Mouse (Mus musculus) neural tube, embryonic 14.5 days (tissue): ENCODE measurements at regions not wholly inside any gene's neighbourhood (a gene's known extent, or its start where the extent isn't known, plus 50 kb on each side); places are given as distances from the start of the nearest gene placed in this dataset.

Experiments used
- ATAC-seq: fragments of 200-750 bp; cut with Nextera tagmentation; 2 replicates; pipeline ENCODE4 v1.8.0; 2017; ENCODE audit warnings: low read depth, mild to moderate bottlenecking, moderate TSS enrichment, moderate library complexity
- H3K27ac ChIP-seq: fragments of 300-500 bp; sonication (generic); 2 replicates; pipeline ENCODE4 v1.5.1; 2014; ENCODE audit warnings: low read depth, mild to moderate bottlenecking, control low read depth, low read length, moderate library complexity, mixed read lengths
- H3K27me3 ChIP-seq: fragments of 300-500 bp; sonication (generic); 2 replicates; pipeline ENCODE4 v1.6.1; 2014; ENCODE audit warnings: low read length; ENCODE audit not compliant: control insufficient read depth, insufficient read depth
- H3K36me3 ChIP-seq: fragments of 300-500 bp; sonication (generic); 2 replicates; pipeline ENCODE4 v1.6.1; 2014; ENCODE audit warnings: low read length, mixed read lengths; ENCODE audit not compliant: control insufficient read depth, insufficient read depth
- H3K4me1 ChIP-seq: fragments of 300-500 bp; sonication (generic); 2 replicates; pipeline ENCODE4 v1.6.1; 2014; ENCODE audit warnings: low read length; ENCODE audit not compliant: control insufficient read depth, insufficient read depth
- H3K4me2 ChIP-seq: fragments of 300-500 bp; sonication (generic); 2 replicates; pipeline ENCODE4 v1.6.1; 2014; ENCODE audit warnings: mild to moderate bottlenecking, low read depth, low read length, control low read depth
- H3K4me3 ChIP-seq: fragments of 300-500 bp; sonication (generic); 2 replicates; pipeline ENCODE4 v1.5.1; 2014; ENCODE audit warnings: low read depth, low read length, control low read depth, mixed read lengths
- H3K9ac ChIP-seq: fragments of 300-500 bp; sonication (generic); replicated peaks from 2 replicates; pipeline ENCODE4 v1.6.1; 2014; ENCODE audit warnings: low read depth, mild to moderate bottlenecking, control low read depth, low read length, mixed read lengths
- H3K9me3 ChIP-seq: fragments of 300-500 bp; sonication (generic); 2 replicates; pipeline ENCODE4 v1.6.1; 2016; ENCODE audit warnings: low read length; ENCODE audit not compliant: control insufficient read depth
- WGBS: fragments of 180-500 bp; shearing (Covaris S2); extraction: QIAGEN DNeasy Blood & Tissue Kit; methylation state at CpG from one replicate; pipeline ENCODE4 v1.1.7; 2014; 5-methylcytosine and 5-hydroxymethylcytosine counted together

- H3K36me3 ChIP-seq = no peaks in the 10 kb centered on the region
- H3K4me3 ChIP-seq = no peak overlapping the region
- H3K27me3 ChIP-seq = no peaks in the 10 kb centered on the region
- H3K4me2 ChIP-seq = no peak overlapping the region
- no peak overlapping the region for H3K27ac ChIP-seq
- WGBS = 84% methylated on average over 9 of the region's 9 CpGs
- ATAC-seq = no peak
- no peaks in the 10 kb centered on the region for H3K4me1 ChIP-seq
- no peak overlapping the region for H3K9ac ChIP-seq
- no peaks in the 10 kb centered on the region for H3K9me3 ChIP-seq
These were observed 57.9 kb upstream of the Adgre5 start for GRCm38 (mm10) chr8:83798881-83799606.

GRCm38 (mm10) chr8:83793491-83794238 lies 52.5 kb upstream of the Adgre5 start:
- peak overlapping the region; percentile 39 for H3K27ac ChIP-seq
- H3K4me1 ChIP-seq = 0 out of 2 replicates have a peak, but pooled peaks cover 3% of the 10 kb centered on the region
- no peak overlapping the region for H3K9ac ChIP-seq
- H3K4me2 ChIP-seq = 0 out of 2 replicates have a peak overlapping the region, but pooled peaks have one; percentile 16
- no peaks in the 10 kb centered on the region for H3K9me3 ChIP-seq
- WGBS = 48% methylated on average over 16 of the region's 16 CpGs
- no peak overlapping the region for H3K4me3 ChIP-seq
- ATAC-seq = peak; percentile 63; the same call in 1 of the 2 replicates
- H3K36me3 ChIP-seq = no peaks in the 10 kb centered on the region
- no peaks in the 10 kb centered on the region for H3K27me3 ChIP-seq
